ENCODE assay signal across 10 mouse cellular contexts in genomic region chr7:119111771-119112170, GRCm38 (mm10).
DNase-seq lines count a peak whose midpoint lies in the region; ATAC-seq and TF ChIP-seq lines count a peak whose summit lies in the region.
"Had no signal": no experiment of that assay in that cellular context is flagged by ENCODE, and none has a peak within 500 bp of the region (broad histone marks: within the 10 kb centered on the region; RNA-seq: fewer than 3 reads in every experiment).

No protein-coding gene starts in this region.

- H3K27ac ChIP-seq in lung, embryonic 14.5 days (ENCODE audit: low read depth), result no peak overlapping the region
- no peak overlapping the region for H3K27ac ChIP-seq in limb, embryonic 14.5 days (replicated peaks; ENCODE audit: low read depth, low read length)
- H3K27ac ChIP-seq: heart, embryonic 13.5 days; midbrain, embryonic 13.5 days had no signal

- no peak overlapping the region for H3K4me3 ChIP-seq in lung, embryonic 14.5 days (ENCODE audit: low read depth, low read length)
- no peak overlapping the region for H3K4me3 ChIP-seq in limb, embryonic 14.5 days (replicated peaks; ENCODE audit: low read length)
- H3K4me3 ChIP-seq: heart, embryonic 13.5 days; midbrain, embryonic 13.5 days had no signal

- no peaks in the 10 kb centered on the region for H3K4me1 ChIP-seq in lung, embryonic 14.5 days (ENCODE audit: insufficient read depth)
- no peaks in the 10 kb centered on the region for H3K4me1 ChIP-seq in limb, embryonic 14.5 days (ENCODE audit: control insufficient read depth, insufficient read depth, low read length)
- H3K4me1 ChIP-seq: heart, embryonic 13.5 days; midbrain, embryonic 13.5 days had no signal

- no peak overlapping the region for H3K4me2 ChIP-seq in lung, embryonic 14.5 days
- H3K4me2 ChIP-seq in limb, embryonic 14.5 days (replicated peaks; ENCODE audit: low read depth, low read length, severe bottlenecking), result no peak overlapping the region
- H3K4me2 ChIP-seq: heart, embryonic 13.5 days; midbrain, embryonic 13.5 days had no signal

- H3K36me3 ChIP-seq in lung, embryonic 14.5 days (ENCODE audit: insufficient read depth), result no peaks in the 10 kb centered on the region
- H3K36me3 ChIP-seq in limb, embryonic 14.5 days (ENCODE audit: control insufficient read depth, insufficient read depth, low read length), result no peaks in the 10 kb centered on the region
- H3K36me3 ChIP-seq: heart, embryonic 13.5 days; midbrain, embryonic 13.5 days had no signal

- no peak overlapping the region for H3K9ac ChIP-seq in lung, embryonic 14.5 days
- H3K9ac ChIP-seq in limb, embryonic 14.5 days (ENCODE audit: low read depth, low read length, severe bottlenecking), result no peak overlapping the region
- H3K9ac ChIP-seq: heart, embryonic 13.5 days; midbrain, embryonic 13.5 days had no signal

- TF ChIP-seq CTCF in lung, embryonic 14.5 days (IDR thresholded peaks at IDR 0.05; ENCODE audit: low read depth), result no peak

- no peaks in the 10 kb centered on the region for H3K9me3 ChIP-seq in lung, embryonic 14.5 days (ENCODE audit: low read depth, low read length)
- no peaks in the 10 kb centered on the region for H3K9me3 ChIP-seq in limb, embryonic 14.5 days (ENCODE audit: control insufficient read depth, low read length)
- H3K9me3 ChIP-seq: heart, embryonic 13.5 days; midbrain, embryonic 13.5 days had no signal

- DNase-seq in lung, embryonic 14.5 days, result peak; percentile 84
- DNase-seq in lung, postnatal 25 days (ENCODE audit: low spot score), result no peak
- peak; percentile 73 for DNase-seq in R1 (ENCODE audit: low read depth, low spot score)
- peak; percentile 2 for DNase-seq in c-Kit-positive CD71-positive TER-119-positive erythroid progenitor cells, embryonic 14.5 days (ENCODE audit: low spot score)
- DNase-seq in limb, embryonic 14.5 days (ENCODE audit: low spot score), result peak; percentile 55
- DNase-seq in cerebellum, adult 9-11 months, result no peak
- DNase-seq in layer of hippocampus, adult 9-11 months, result no peak
- no peak for DNase-seq in cerebellum, postnatal 10 days

- no peaks in the 10 kb centered on the region for H3K27me3 ChIP-seq in lung, embryonic 14.5 days (ENCODE audit: insufficient read depth, low read length)
- H3K27me3 ChIP-seq in limb, embryonic 14.5 days (ENCODE audit: control insufficient read depth, insufficient read depth, low read length), result no peaks in the 10 kb centered on the region
- H3K27me3 ChIP-seq: heart, embryonic 13.5 days; midbrain, embryonic 13.5 days had no signal

- no peak for TF ChIP-seq POLR2A in limb, embryonic 14.5 days (IDR thresholded peaks at IDR 0.05; ENCODE audit: borderline replicate concordance, extremely low read depth, insufficient read depth, insufficient read length)

- no peak for ATAC-seq in lung, embryonic 14.5 days (ENCODE audit: insufficient read depth)
- no peak for ATAC-seq in limb, embryonic 14.5 days (ENCODE audit: low FRiP score, low read depth)
- ATAC-seq: midbrain, embryonic 13.5 days had no signal

- 63% methylated on average over 8 of the region's 8 CpGs for WGBS in lung, embryonic 14.5 days
- 68% methylated on average over 8 of the region's 8 CpGs for WGBS in limb, embryonic 14.5 days

Comparison
In these comparisons a context has a peak if more than half of its experiments do, and no peak if none do; other contexts are left out.
1. DNase-seq: peak in lung, embryonic 14.5 days (single experiment), R1 (single experiment), c-Kit-positive CD71-positive TER-119-positive erythroid progenitor cells, embryonic 14.5 days (single experiment) and limb, embryonic 14.5 days (single experiment); none in lung, postnatal 25 days (single experiment), cerebellum, adult 9-11 months (single experiment), layer of hippocampus, adult 9-11 months (single experiment) and cerebellum, postnatal 10 days (0 of 2).